Mouse (Mus musculus) testis, adult 2 months (tissue): ENCODE results near the gene Cadm3.

Source experiments
- CTCF ChIP-seq: fragments of 200-500 bp; IDR thresholded peaks from 2 replicates; pipeline ENCODE4 v1.5.1; 2012; ENCODE audit warnings: low read depth, mild to moderate bottlenecking, inconsistent platforms, low read length, moderate library complexity; ENCODE audit not compliant: control insufficient read depth, insufficient read depth, insufficient replicate concordance
- POLR2A ChIP-seq: fragments of 200-500 bp; IDR thresholded peaks from 2 replicates; pipeline ENCODE4 v1.6.1; 2012; ENCODE audit warnings: low read depth, mild to moderate bottlenecking, inconsistent platforms, low read length, moderate library complexity; ENCODE audit not compliant: control insufficient read depth

- no peak for TF ChIP-seq CTCF
- no peak for TF ChIP-seq POLR2A
Observed at GRCm38 (mm10) chr1:173322249-173322627, 45.3 kb downstream of the Cadm3 start.
